Comparison of ENCODE assay signal across 8 mouse cellular contexts in the genomic region with DNA sequence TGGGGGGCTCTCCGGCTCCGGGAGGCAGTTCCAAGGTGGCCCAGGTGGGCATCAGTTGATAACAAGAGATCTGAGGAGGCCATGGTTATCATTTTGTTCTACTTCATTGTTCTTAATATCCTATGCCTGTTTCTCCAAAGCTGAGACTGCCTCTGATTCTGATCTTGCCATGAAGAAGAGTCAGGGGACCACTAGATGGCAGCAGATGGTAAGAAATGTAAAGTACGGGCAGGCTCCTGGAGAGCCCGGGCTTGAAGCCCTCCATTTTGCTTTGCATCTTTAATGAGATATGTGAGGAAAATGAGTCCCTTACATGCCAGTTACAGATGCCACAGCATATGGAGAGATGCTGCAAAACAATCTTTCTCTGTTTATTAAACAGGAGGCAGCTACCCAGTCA.
DNase-seq lines count a peak whose midpoint lies in the region; ATAC-seq and TF ChIP-seq lines count a peak whose summit lies in the region.

No protein-coding gene starts in this region.

- no peak overlapping the region for H3K9ac ChIP-seq in ES-E14 (ENCODE audit: insufficient read depth, low read depth, low read length, poor library complexity, severe bottlenecking)

- H3K4me3 ChIP-seq in ES-E14 (ENCODE audit: insufficient read depth in 1 of 2, low read depth in 1 of 2, low read length in 2 of 2, poor library complexity in 1 of 2, severe bottlenecking in 1 of 2), result no peak overlapping the region
- H3K4me3 ChIP-seq in layer of hippocampus, adult 2 months, result no peak overlapping the region

- peak; percentile 70 for ATAC-seq in erythroid progenitor cell, adult 5-6 weeks (replicated peaks; ENCODE audit: low FRiP score, poor library complexity, severe bottlenecking)
- ATAC-seq in hematopoietic stem cell, adult 5-6 weeks (replicated peaks in 1 of 2; ENCODE audit: insufficient read depth in 1 of 2, low FRiP score in 2 of 2, low TSS enrichment in 1 of 2, low read depth in 1 of 2, poor library complexity in 2 of 2, severe bottlenecking in 2 of 2), result peak; percentile 89 to 90

- TF ChIP-seq CTCF in layer of hippocampus, adult 2 months (conservative IDR thresholded peaks at IDR 0.05), result peak; percentile 91

- in situ Hi-C loops in ES-E14 (cut with MboI; ENCODE audit: low sequenced_read_pairs in 2 of 2, unreplicated experiment in 2 of 2), result loop anchor here (10.0 to 25.0 kb wide), 6 partner anchors 165 to 578 kb away; a partner anchor contains a TSS

- peaks cover 0 to 5% of the 10 kb centered on the region in 2 experiments; a peak in 2 of 4 replicates for H3K4me1 ChIP-seq in ES-E14 (ENCODE audit: control insufficient read depth in 2 of 2, insufficient read depth in 2 of 2, low read length in 2 of 2, poor library complexity in 1 of 2)

- peak; percentile 83 for DNase-seq in ES-E14 (ENCODE audit: low read depth, low spot score)
- DNase-seq in brain, adult 2 months (ENCODE audit: low read depth, low spot score), result peak; percentile 89
- DNase-seq in layer of hippocampus, adult 2 months (ENCODE audit: low spot score in 2 of 2), result peak; percentile 88 to 90
- peak; percentile 78 for DNase-seq in lung, postnatal 25 days (ENCODE audit: low spot score)
- peak; percentile 95 for DNase-seq in retina, embryonic 14.5 days (ENCODE audit: low spot score)
- peak; percentile 43 to 47 for DNase-seq in thymus, postnatal 36 days

- no peaks in the 10 kb centered on the region for H3K9me3 ChIP-seq in ES-E14 (ENCODE audit: control insufficient read depth, insufficient read depth, low read depth, low read length)

- no peak overlapping the region for H3K27ac ChIP-seq in ES-E14 (ENCODE audit: insufficient read depth, low read depth, low read length, poor library complexity, severe bottlenecking)
- H3K27ac ChIP-seq in layer of hippocampus, adult 2 months, result peak overlapping the region; percentile 4; the same call in 1 of the 2 replicates

- H3K36me3 ChIP-seq in ES-E14 (ENCODE audit: control insufficient read depth, insufficient read depth, low read length, poor library complexity, severe bottlenecking), result no peaks in the 10 kb centered on the region

TF ChIP-seq in ES-E14, 5 proteins besides CTCF, POLR2A, EP300 and RAD21:
- TF ChIP-seq CHD2 (IDR thresholded peaks at IDR 0.05; ENCODE audit: low read depth, low read length), result no peak
- peak; percentile 96 for TF ChIP-seq ZC3H11A (IDR thresholded peaks at IDR 0.05; ENCODE audit: borderline replicate concordance, low read depth, low read length)
- no peak for TF ChIP-seq HCFC1 (IDR thresholded peaks at IDR 0.05; ENCODE audit: borderline replicate concordance, insufficient read depth, low read length)
- TF ChIP-seq MAFK (IDR thresholded peaks at IDR 0.05; ENCODE audit: insufficient read depth, low read depth, low read length), result no peak

Comparison
In these comparisons a context has a peak if more than half of its experiments do, and no peak if none do; other contexts are left out.
1. DNase-seq: peak in every context shown above with its lines; median percentile 95 in retina, embryonic 14.5 days; 89 in brain, adult 2 months; 89 in layer of hippocampus, adult 2 months; 83 in ES-E14; 78 in lung, postnatal 25 days; 45 in thymus, postnatal 36 days.